Mouse (Mus musculus) ES-E14 (cell line): ENCODE data around the gene Ahcy. TPM values are rescaled to one million over a fixed set of nuclear protein-coding genes. Genes with fewer than 3 reads are reported as not detected.

Experiments
- DNase-seq: peaks from one replicate; pipeline ENCODE4 v3.0.0-alpha.2; 2013; ENCODE audit warnings: low read depth, low spot score
- H3K27ac ChIP-seq: 2 replicates; pipeline ENCODE4 v1.5.1; 2012; ENCODE audit warnings: low read depth, mild to moderate bottlenecking, low read length, moderate library complexity, mixed read lengths; ENCODE audit not compliant: poor library complexity, insufficient read depth, severe bottlenecking
- H3K36me3 ChIP-seq: 2 replicates; pipeline ENCODE4 v1.6.1; 2012; ENCODE audit warnings: mild to moderate bottlenecking, low read length, moderate library complexity, mixed read lengths; ENCODE audit not compliant: control insufficient read depth, poor library complexity, insufficient read depth, severe bottlenecking
- H3K4me1 ChIP-seq, 2 experiments: fragments of 150-350 bp in 1 of 2; sonication (generic) in 1 of 2; 2 replicates each; pipeline ENCODE4 v1.6.1; 2012; ENCODE audit warnings: low read length in 2 of 2, mild to moderate bottlenecking in 1 of 2, mixed read lengths in 1 of 2; ENCODE audit not compliant: control insufficient read depth in 2 of 2, insufficient read depth in 2 of 2, poor library complexity in 1 of 2
- H3K4me3 ChIP-seq, 2 experiments: fragments of 150-350 bp in 1 of 2; sonication (generic) in 1 of 2; 2 replicates each; pipeline ENCODE4 v1.5.1; 2012; ENCODE audit warnings: low read length in 2 of 2, low read depth in 1 of 2, mild to moderate bottlenecking in 1 of 2, mixed read lengths in 1 of 2; ENCODE audit not compliant: insufficient read depth in 1 of 2, poor library complexity in 1 of 2, severe bottlenecking in 1 of 2
- H3K9ac ChIP-seq: 2 replicates; pipeline ENCODE4 v1.6.1; 2012; ENCODE audit warnings: low read depth, mild to moderate bottlenecking, low read length, mixed read lengths; ENCODE audit not compliant: poor library complexity, insufficient read depth, severe bottlenecking
- H3K9me3 ChIP-seq: fragments of 150-350 bp; sonication (generic); 2 replicates; pipeline ENCODE4 v1.6.1; 2012; ENCODE audit warnings: low read depth, mild to moderate bottlenecking, low read length; ENCODE audit not compliant: control insufficient read depth, insufficient read depth
- CHD2 ChIP-seq: IDR thresholded peaks from 2 replicates; pipeline ENCODE4 v1.6.1; 2014; ENCODE audit warnings: mild to moderate bottlenecking, low read depth, low read length, inconsistent platforms
- HCFC1 ChIP-seq: IDR thresholded peaks from 2 replicates; pipeline ENCODE4 v1.6.1; 2012; ENCODE audit warnings: low read length, inconsistent platforms, borderline replicate concordance; ENCODE audit not compliant: insufficient read depth
- MAFK ChIP-seq: IDR thresholded peaks from 2 replicates; pipeline ENCODE4 v1.6.1; 2014; ENCODE audit warnings: mild to moderate bottlenecking, low read depth, low read length, inconsistent platforms; ENCODE audit not compliant: insufficient read depth
- ZC3H11A ChIP-seq: IDR thresholded peaks from 2 replicates; pipeline ENCODE4 v1.6.1; 2012; ENCODE audit warnings: low read depth, mild to moderate bottlenecking, inconsistent platforms, low read length, borderline replicate concordance
- ZNF384 ChIP-seq: IDR thresholded peaks from 2 replicates; pipeline ENCODE4 v1.6.1; 2012; ENCODE audit warnings: low read depth, low read length, inconsistent platforms
- in situ Hi-C, 2 experiments: fragments of 600-800 bp; cut with MboI; formaldehyde crosslinking; loops; one replicate each; pipeline ENCODE4 v1.15.1; 2025; ENCODE audit warnings: low sequenced_read_pairs in 2 of 2, inconsistent platforms in 1 of 2; ENCODE audit not compliant: unreplicated experiment in 2 of 2
- total RNA-seq: library from RNA; depleted of rRNA; stranded (reverse); fragments of 300-350 nt; gene quantifications from 2 replicates; pipeline ENCODE4 v1.2.3, GENCODE M21; 2012

Ahcy gene
- total RNA-seq, 1 experiment = 79.6 TPM

DNA sequence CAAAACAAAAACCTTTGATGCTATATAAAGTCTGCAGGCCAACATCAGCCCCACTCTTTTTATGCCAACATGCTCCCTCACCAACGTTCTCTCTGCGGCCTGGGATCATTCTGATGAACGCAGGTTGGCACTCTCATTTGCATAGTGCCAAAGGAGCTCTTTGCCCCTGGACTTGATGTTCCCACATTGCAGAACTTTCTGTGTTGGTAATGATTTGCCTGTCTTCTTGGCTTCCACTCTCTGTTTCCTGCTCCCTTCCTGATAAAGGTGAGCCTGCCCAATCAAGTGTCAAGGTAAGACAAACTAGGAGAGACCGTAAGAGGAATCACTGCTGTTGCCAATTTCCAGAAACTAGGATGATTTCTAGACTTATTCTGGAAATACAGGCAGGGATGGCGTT is 10.2 kb upstream of the Ahcy start:
- Histone ChIP-seq H3K4me1 (peaks cover 3 to 10% of the 10 kb centered on the region in 2 experiments), H3K9ac (no peak overlapping the region), H3K4me3 (no peak overlapping the region), H3K27ac (no peak overlapping the region), H3K36me3 (no peaks in the 10 kb centered on the region), H3K9me3 (no peaks in the 10 kb centered on the region)
- DNase-seq = no peak
- TF ChIP-seq MAFK (no peak), CHD2 (no peak), ZNF384 (no peak), ZC3H11A (no peak)
- in situ Hi-C loops = no loop called here

- H3K9me3 ChIP-seq = no peaks in the 10 kb centered on the region
- H3K4me1 ChIP-seq = peaks cover 7 to 14% of the 10 kb centered on the region in 2 experiments
- no peaks in the 10 kb centered on the region for H3K36me3 ChIP-seq
- no peak overlapping the region for H3K27ac ChIP-seq
- no peak overlapping the region for H3K4me3 ChIP-seq
- H3K9ac ChIP-seq = no peak overlapping the region; the same call in 1 of the 2 replicates
- TF ChIP-seq ZNF384 (no peak), ZC3H11A (peak; percentile 85; the same call in 1 of the 2 replicates)
- in situ Hi-C loops = no loop called here
- peak; percentile 59 for DNase-seq
Observed at GRCm38 (mm10) chr2:155082121-155082803, 8.0 kb upstream of the Ahcy start.

- Histone ChIP-seq H3K4me3 (no peak overlapping the region), H3K9ac (no peak overlapping the region), H3K36me3 (no peaks in the 10 kb centered on the region), H3K4me1 (peaks cover 7 to 14% of the 10 kb centered on the region in 2 experiments), H3K27ac (no peak overlapping the region), H3K9me3 (no peaks in the 10 kb centered on the region)
- TF ChIP-seq MAFK = no peak
- no peak for TF ChIP-seq ZC3H11A
- no peak for TF ChIP-seq HCFC1
- TF ChIP-seq CHD2 = no peak
- TF ChIP-seq ZNF384 = no peak
- in situ Hi-C loops = no loop called here
- DNase-seq = no peak
Observed at GRCm38 (mm10) chr2:155081056-155081455, 6.8 kb upstream of the Ahcy start.

DNA sequence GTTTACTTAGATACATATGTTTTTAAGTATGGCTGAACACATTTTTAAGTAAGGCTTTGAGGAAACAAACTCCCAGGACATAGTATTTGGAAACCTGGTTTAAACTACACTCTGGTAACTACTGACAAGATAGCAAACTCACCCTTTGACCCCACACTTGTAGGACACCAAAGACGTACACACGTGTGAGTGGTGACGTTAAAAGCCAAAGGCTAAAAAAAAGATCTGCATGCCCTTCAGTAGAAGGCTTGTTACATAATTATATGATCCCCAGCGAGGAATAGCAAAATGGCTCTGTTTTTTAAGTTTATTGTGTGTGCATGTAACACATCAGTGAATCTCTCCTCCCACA is 5.9 kb upstream of the Ahcy start:
- no peaks in the 10 kb centered on the region for H3K36me3 ChIP-seq

More for the DNA sequence above, 5.9 kb upstream of the Ahcy start:
- Histone ChIP-seq H3K9ac (no peak overlapping the region), H3K27ac (no peak overlapping the region), H3K9me3 (no peaks in the 10 kb centered on the region), H3K4me1 (peaks cover 7 to 17% of the 10 kb centered on the region in 2 experiments), H3K4me3 (no peak overlapping the region)
- in situ Hi-C loops = no loop called here
- TF ChIP-seq HCFC1 = no peak
- TF ChIP-seq MAFK = no peak
- no peak for TF ChIP-seq CHD2
- TF ChIP-seq ZNF384 = no peak
- no peak for TF ChIP-seq ZC3H11A
- no peak for DNase-seq
